Mouse (Mus musculus) midbrain, postnatal 0 days (tissue): Measurements from ENCODE around the gene Nrn1l. TPM values are rescaled to one million over a fixed set of nuclear protein-coding genes. Genes with fewer than 3 reads are reported as not detected.
A peak's percentile ranks its signal among the peaks of the same experiment; 100 is the strongest.

Experiments
- ATAC-seq: fragments of 200-750 bp; cut with Nextera tagmentation; 2 replicates; pipeline ENCODE4 v1.8.0; 2017; ENCODE audit warnings: moderate number of reproducible peaks, mild to moderate bottlenecking, moderate TSS enrichment, moderate library complexity; ENCODE audit not compliant: low FRiP score
- DNase-seq: peaks from one replicate; pipeline ENCODE4 v3.0.0-alpha.2; 2015; ENCODE audit warnings: low spot score
- H3K27ac ChIP-seq: fragments of 300-500 bp; sonication (generic); 2 replicates; pipeline ENCODE4 v1.5.1; 2014; ENCODE audit warnings: low read depth, mild to moderate bottlenecking, low read length, mixed read lengths
- H3K27me3 ChIP-seq: fragments of 300-500 bp; sonication (generic); 2 replicates; pipeline ENCODE4 v1.6.1; 2014; ENCODE audit warnings: low read length, control low read depth, mixed read lengths; ENCODE audit not compliant: insufficient read depth
- H3K36me3 ChIP-seq: fragments of 300-500 bp; sonication (generic); 2 replicates; pipeline ENCODE4 v1.6.1; 2014; ENCODE audit warnings: low read length, control low read depth, mixed read lengths; ENCODE audit not compliant: insufficient read depth
- H3K4me1 ChIP-seq: fragments of 300-500 bp; sonication (generic); 2 replicates; pipeline ENCODE4 v1.6.1; 2014; ENCODE audit warnings: mild to moderate bottlenecking, control low read depth, antibody characterized with exemption, low read length, mixed read lengths; ENCODE audit not compliant: insufficient read depth
- H3K4me2 ChIP-seq: fragments of 300-500 bp; sonication (generic); 2 replicates; pipeline ENCODE4 v1.6.1; 2014; ENCODE audit warnings: low read depth, mild to moderate bottlenecking, low read length, mixed read lengths; ENCODE audit not compliant: poor library complexity, severe bottlenecking
- H3K4me3 ChIP-seq: fragments of 300-500 bp; sonication (generic); 2 replicates; pipeline ENCODE4 v1.5.1; 2014; ENCODE audit warnings: low read depth, mild to moderate bottlenecking, low read length, moderate library complexity
- H3K9ac ChIP-seq: fragments of 300-500 bp; sonication (generic); replicated peaks from 2 replicates; pipeline ENCODE4 v1.6.1; 2014; ENCODE audit warnings: mild to moderate bottlenecking, low read length, moderate library complexity, mixed read lengths; ENCODE audit not compliant: poor library complexity, severe bottlenecking
- H3K9me3 ChIP-seq: fragments of 300-500 bp; sonication (generic); 2 replicates; pipeline ENCODE4 v1.6.1; 2016; ENCODE audit warnings: low read length, control low read depth
- CTCF ChIP-seq: IDR thresholded peaks from 2 replicates; pipeline ENCODE4 v1.5.1; 2016; ENCODE audit warnings: antibody characterized with exemption, mild to moderate bottlenecking
- WGBS: fragments of 180-500 bp; shearing (Covaris S2); extraction: QIAGEN DNeasy Blood & Tissue Kit; methylation state at CpG from one replicate; pipeline ENCODE4 v1.1.7; 2014; 5-methylcytosine and 5-hydroxymethylcytosine counted together
- polyA plus RNA-seq: library from polyadenylated mRNA; unstranded; fragments of >200 nt; fragmentation: Nextera tagmentation; extraction: Ambion mirVana; gene quantifications from 2 replicates; pipeline ENCODE4 v1.2.1, GENCODE M21; 2015
- total RNA-seq: library from RNA; depleted of rRNA; stranded (reverse); fragments of >200 nt; gene quantifications from 2 replicates; pipeline ENCODE4 v1.2.3, GENCODE M21; 2014; rRNA removed

The Nrn1l gene
- total and polyA plus RNA-seq, 2 experiments from 2014 or later, result 1.3 TPM

GRCm38 (mm10) chr8:105937496-105938305 lies 44.3 kb downstream of the Nrn1l start:
- ATAC-seq, result peak; percentile 56
- Histone ChIP-seq H3K27ac (peak overlapping the region; percentile 95), H3K9ac (peak overlapping the region; percentile 93), H3K4me2 (peak overlapping the region; percentile 71), H3K4me1 (peaks cover 7% of the 10 kb centered on the region), H3K9me3 (no peaks in the 10 kb centered on the region), H3K27me3 (no peaks in the 10 kb centered on the region), H3K4me3 (peak overlapping the region; percentile 60), H3K36me3 (peaks cover 2% of the 10 kb centered on the region)
- no peak for DNase-seq
- no peak for TF ChIP-seq CTCF
- WGBS, result 2% methylated on average over 33 of the region's 33 CpGs

GRCm38 (mm10) chr8:105938306-105938669 lies 44.9 kb downstream of the Nrn1l start, which contains the start of gene Psmb10:
TSS of gene Psmb10 (minus strand) at chr8:105938444.
- peak; percentile 35 for TF ChIP-seq CTCF
- WGBS, result 43% methylated on average over 4 of the region's 4 CpGs
- ATAC-seq (no peak), DNase-seq (no peak)
- H3K36me3 ChIP-seq, result no peaks in the 10 kb centered on the region
- H3K27ac ChIP-seq, result peak within 1 kb of the TSS; percentile 95
- peak within 1 kb of the TSS; percentile 60 for H3K4me3 ChIP-seq
- peak within 1 kb of the TSS; percentile 93 for H3K9ac ChIP-seq
- H3K9me3 ChIP-seq, result no peaks in the 10 kb centered on the region
- peaks cover 7% of the 10 kb centered on the region for H3K4me1 ChIP-seq
- H3K4me2 ChIP-seq, result peak within 1 kb of the TSS; percentile 71
- no peaks in the 10 kb centered on the region for H3K27me3 ChIP-seq

- H3K27me3 ChIP-seq, result no peaks in the 10 kb centered on the region
- WGBS, result 90% methylated on average over 11 of the region's 11 CpGs
- ATAC-seq (no peak), DNase-seq (no peak)
- H3K9me3 ChIP-seq, result no peaks in the 10 kb centered on the region
- H3K27ac ChIP-seq, result no peak overlapping the region
- H3K4me2 ChIP-seq, result no peak overlapping the region
- H3K4me3 ChIP-seq, result no peak overlapping the region
- H3K9ac ChIP-seq, result no peak overlapping the region
- peaks cover 3% of the 10 kb centered on the region; the same call in 1 of the 2 replicates for H3K4me1 ChIP-seq
- no peak for TF ChIP-seq CTCF
- no peaks in the 10 kb centered on the region for H3K36me3 ChIP-seq
Observed at GRCm38 (mm10) chr8:105942026-105942425, 48.7 kb downstream of the Nrn1l start.

- Histone ChIP-seq H3K27ac (peak overlapping the region; percentile 12; the same call in 1 of the 2 replicates), H3K27me3 (no peaks in the 10 kb centered on the region), H3K4me1 (peaks cover 3% of the 10 kb centered on the region; the same call in 1 of the 2 replicates), H3K4me3 (no peak overlapping the region), H3K36me3 (no peaks in the 10 kb centered on the region), H3K4me2 (no peak overlapping the region), H3K9ac (no peak overlapping the region), H3K9me3 (no peaks in the 10 kb centered on the region)
- TF ChIP-seq CTCF, result no peak
- DNase-seq (no peak), ATAC-seq (no peak)
- 95% methylated on average over 5 of the region's 5 CpGs for WGBS
Observed at GRCm38 (mm10) chr8:105942542-105942941, 49.2 kb downstream of the Nrn1l start.

- H3K4me2 ChIP-seq, result no peak within 1 kb of the TSS
- H3K9ac ChIP-seq, result no peak within 1 kb of the TSS
- H3K36me3 ChIP-seq, result no peaks in the 10 kb centered on the region
- H3K27ac ChIP-seq, result peak within 1 kb of the TSS; percentile 12; the same call in 1 of the 2 replicates
- H3K4me1 ChIP-seq, result peaks cover 2% of the 10 kb centered on the region; the same call in 1 of the 2 replicates
- no peaks in the 10 kb centered on the region for H3K9me3 ChIP-seq
- TF ChIP-seq CTCF, result no peak
- H3K4me3 ChIP-seq, result no peak within 1 kb of the TSS
- H3K27me3 ChIP-seq, result no peaks in the 10 kb centered on the region
- DNase-seq (peak; percentile 71), ATAC-seq (peak; percentile 76)
- 65% methylated on average over 8 of the region's 8 CpGs for WGBS
Observed at GRCm38 (mm10) chr8:105943321-105943739, 50.0 kb downstream of the Nrn1l start, which contains the start of gene Lcat. TSS of gene Lcat (minus strand) at chr8:105943382.

Other genes with a start within 250 kb of the Nrn1l start
- gene Carmil2, start 207.3 kb upstream of the Nrn1l start, total RNA-seq, result 5.4 and 5.6 TPM in 2 replicates
- 35.1 and 36.0 TPM in 2 replicates for gene Carmil2, start 207.3 kb upstream of the Nrn1l start, polyA plus RNA-seq
- 20.6 and 32.0 TPM in 2 replicates for gene Acd, start 192.5 kb upstream of the Nrn1l start, total RNA-seq
- 84.7 and 93.0 TPM in 2 replicates for gene Acd, start 192.5 kb upstream of the Nrn1l start, polyA plus RNA-seq
- gene Pard6a, start 192.4 kb upstream of the Nrn1l start, total RNA-seq, result 99.3 and 110 TPM in 2 replicates
- 71.4 and 73.4 TPM in 2 replicates for gene Pard6a, start 192.4 kb upstream of the Nrn1l start, polyA plus RNA-seq
- gene 4933405L10Rik, start 185.9 kb upstream of the Nrn1l start, total RNA-seq, result not detected in 2 replicates
- gene 4933405L10Rik, start 185.9 kb upstream of the Nrn1l start, polyA plus RNA-seq, result 0.44 and 0.50 TPM in 2 replicates
- 9.8 and 11.2 TPM in 2 replicates for gene Enkd1, start 185.4 kb upstream of the Nrn1l start, total RNA-seq
- 15.4 and 15.6 TPM in 2 replicates for gene Enkd1, start 185.4 kb upstream of the Nrn1l start, polyA plus RNA-seq
- gene Gfod2, start 134.9 kb upstream of the Nrn1l start, total RNA-seq, result 47.6 and 64.7 TPM in 2 replicates
- gene Gfod2, start 134.9 kb upstream of the Nrn1l start, polyA plus RNA-seq, result 60.9 and 67.9 TPM in 2 replicates
- 13.4 and 13.5 TPM in 2 replicates for gene Ranbp10, start 66.2 kb upstream of the Nrn1l start, total RNA-seq
- 4.8 and 6.4 TPM in 2 replicates for gene Ranbp10, start 66.2 kb upstream of the Nrn1l start, polyA plus RNA-seq
- 0.14 and 0.16 TPM in 2 replicates for gene Tsnaxip1, start 65.8 kb upstream of the Nrn1l start, total RNA-seq
- gene Tsnaxip1, start 65.8 kb upstream of the Nrn1l start, polyA plus RNA-seq, result 0.62 and 0.88 TPM in 2 replicates
- 44.8 and 48.6 TPM in 2 replicates for gene Cenpt, start 40.3 kb upstream of the Nrn1l start, total RNA-seq
- gene Cenpt, start 40.3 kb upstream of the Nrn1l start, polyA plus RNA-seq, result 45.2 and 48.7 TPM in 2 replicates
- 52.0 and 80.1 TPM in 2 replicates for gene Thap11, start 38.4 kb upstream of the Nrn1l start, total RNA-seq
- gene Thap11, start 38.4 kb upstream of the Nrn1l start, polyA plus RNA-seq, result 40.1 and 42.9 TPM in 2 replicates
- gene Nutf2, start 33.0 kb upstream of the Nrn1l start, total RNA-seq, result 60.7 and 65.2 TPM in 2 replicates
- gene Nutf2, start 33.0 kb upstream of the Nrn1l start, polyA plus RNA-seq, result 109 and 137 TPM in 2 replicates
- 100 and 125 TPM in 2 replicates for gene Edc4, start 12.7 kb upstream of the Nrn1l start, total RNA-seq
- gene Edc4, start 12.7 kb upstream of the Nrn1l start, polyA plus RNA-seq, result 45.2 and 45.4 TPM in 2 replicates
- 23.2 and 23.9 TPM in 2 replicates for gene Pskh1, start 6.9 kb downstream of the Nrn1l start, total RNA-seq
- gene Pskh1, start 6.9 kb downstream of the Nrn1l start, polyA plus RNA-seq, result 8.7 and 11.9 TPM in 2 replicates
- 3.6 and 4.0 TPM in 2 replicates for gene Ctrl, start 40.3 kb downstream of the Nrn1l start, total RNA-seq
- 3.2 and 3.9 TPM in 2 replicates for gene Ctrl, start 40.3 kb downstream of the Nrn1l start, polyA plus RNA-seq
- 44.9 and 85.1 TPM in 2 replicates for gene Psmb10, start 44.9 kb downstream of the Nrn1l start, total RNA-seq
- 110 and 122 TPM in 2 replicates for gene Psmb10, start 44.9 kb downstream of the Nrn1l start, polyA plus RNA-seq
- 7.5 and 19.3 TPM in 2 replicates for gene Lcat, start 49.8 kb downstream of the Nrn1l start, total RNA-seq
- 5.6 and 6.8 TPM in 2 replicates for gene Lcat, start 49.8 kb downstream of the Nrn1l start, polyA plus RNA-seq
- gene Slc12a4, start 72.5 kb downstream of the Nrn1l start, total RNA-seq, result 11.8 and 12.1 TPM in 2 replicates
- gene Slc12a4, start 72.5 kb downstream of the Nrn1l start, polyA plus RNA-seq, result 9.6 and 12.0 TPM in 2 replicates
- not detected in 2 replicates for gene Dpep3, start 85.9 kb downstream of the Nrn1l start, total RNA-seq
- not detected in 2 replicates for gene Dpep3, start 85.9 kb downstream of the Nrn1l start, polyA plus RNA-seq
- 16.3 and 18.8 TPM in 2 replicates for gene Dus2, start 97.8 kb downstream of the Nrn1l start, total RNA-seq
- 21.3 and 22.2 TPM in 2 replicates for gene Dus2, start 97.8 kb downstream of the Nrn1l start, polyA plus RNA-seq
- gene Dpep2nb, start 112.4 kb downstream of the Nrn1l start, total RNA-seq, result not detected in 2 replicates
- gene Dpep2nb, start 112.4 kb downstream of the Nrn1l start, polyA plus RNA-seq, result not detected in 2 replicates
- 29.7 and 36.3 TPM in 2 replicates for gene Ddx28, start 118.3 kb downstream of the Nrn1l start, total RNA-seq
- 22.8 and 22.9 TPM in 2 replicates for gene Ddx28, start 118.3 kb downstream of the Nrn1l start, polyA plus RNA-seq
- 16.5 and 18.0 TPM in 2 replicates for gene Nfatc3, start 165.3 kb downstream of the Nrn1l start, total RNA-seq
- gene Nfatc3, start 165.3 kb downstream of the Nrn1l start, polyA plus RNA-seq, result 1.8 and 2.7 TPM in 2 replicates
- gene Esrp2, start 243.4 kb downstream of the Nrn1l start, total RNA-seq, result 0.77 TPM in 1 of 2 replicates, not detected in the other
- gene Esrp2, start 243.4 kb downstream of the Nrn1l start, polyA plus RNA-seq, result 0.31 TPM in 1 of 2 replicates, not detected in the other